Mouse (Mus musculus) heart, adult 2 months (tissue): Measurements from ENCODE around the gene Rasip1.

Experiments
- CTCF ChIP-seq: fragments of 200-600 bp; IDR thresholded peaks from 2 replicates; pipeline ENCODE4 v1.8.1; 2022; ENCODE audit warnings: antibody characterized with exemption, mild to moderate bottlenecking, moderate library complexity
- POLR2A ChIP-seq: fragments of 200-500 bp; IDR thresholded peaks from 2 replicates; pipeline ENCODE4 v1.6.1; 2011; ENCODE audit warnings: mild to moderate bottlenecking, low read depth, low read length, control low read depth; ENCODE audit not compliant: insufficient read depth

- TF ChIP-seq POLR2A (peak; percentile 97), CTCF (no peak)
These were observed at the start of gene Rasip1 for GRCm38 (mm10) chr7:45627261-45627660.
